Mouse (Mus musculus) megakaryocyte, embryonic 14.5 days (primary cell): ENCODE data around the gene Zbtb4.

Experiments used
- FLI1 ChIP-seq: IDR thresholded peaks from 2 replicates; pipeline ENCODE4 v1.6.1; 2012; ENCODE audit warnings: low read length, inconsistent platforms, mixed read lengths
- GATA1 ChIP-seq: IDR thresholded peaks from 3 replicates; pipeline ENCODE4 v1.6.1; 2012; ENCODE audit warnings: mixed read lengths, low read length, inconsistent platforms, borderline replicate concordance

DNA sequence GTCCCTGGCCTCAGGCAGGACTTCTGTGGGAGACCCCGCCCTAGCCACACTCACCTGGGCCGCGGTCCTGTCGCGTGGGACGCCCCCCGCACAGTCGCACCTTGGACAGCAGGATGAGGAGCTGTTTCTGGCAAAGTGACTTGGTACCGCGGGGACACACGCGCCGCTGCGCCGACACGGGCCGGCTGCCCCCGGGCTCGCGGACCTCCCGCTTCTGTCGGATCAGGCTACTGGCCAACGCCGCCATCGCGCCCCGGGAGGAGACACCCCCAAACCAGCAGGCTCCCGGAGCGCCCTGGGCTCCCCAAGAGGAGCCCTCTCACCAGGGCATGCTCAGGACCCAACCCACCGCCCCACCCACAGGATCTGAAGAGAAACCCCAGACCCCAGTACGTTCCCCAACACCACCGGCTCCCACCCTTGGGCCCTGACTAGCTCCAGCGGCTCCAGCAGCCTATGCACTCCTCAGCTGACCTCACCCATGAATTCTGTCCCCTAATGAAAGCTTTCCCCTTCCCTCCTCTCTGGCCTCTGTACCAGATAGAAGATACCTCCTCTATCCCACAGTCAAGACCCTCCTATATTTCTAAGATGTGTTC is 35.8 kb downstream of the Zbtb4 start, which contains the start of gene Fgf11:
- TF ChIP-seq GATA1 = no peak
- TF ChIP-seq FLI1 = no peak
